Mouse (Mus musculus) 416B (cell line): ENCODE data around the gene Myo1h.
A peak's percentile ranks its signal among the peaks of the same experiment; 100 is the strongest.

Source experiments
- DNase-seq: peaks from one replicate; pipeline ENCODE4 v3.0.0; 2011; ENCODE audit warnings: low read depth

Myo1h gene

DNA sequence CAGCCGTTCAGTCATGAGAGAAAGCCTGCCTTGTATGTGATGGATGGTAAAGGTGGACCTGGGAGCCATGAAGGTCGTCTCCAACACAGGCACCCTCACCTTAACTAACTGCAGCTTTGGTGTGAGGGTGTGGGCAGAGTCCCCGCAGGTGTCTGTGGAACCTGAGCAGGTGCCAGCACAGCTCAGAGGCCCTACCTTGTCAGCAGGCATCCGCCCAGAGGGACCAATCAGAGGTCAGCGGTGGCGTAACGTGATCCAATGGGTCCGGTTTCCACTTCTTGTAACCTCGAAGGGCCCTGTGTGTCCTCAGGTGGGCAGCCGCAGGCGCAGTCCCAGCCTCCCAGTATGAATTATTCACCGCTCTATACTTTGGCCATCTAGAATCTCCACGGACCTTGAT is at the start of gene Myo1h:
Gene Myo1h, plus strand, starts transcription at position 293 of the 400 bp plus-strand sequence.
- DNase-seq: no peak

DNA sequence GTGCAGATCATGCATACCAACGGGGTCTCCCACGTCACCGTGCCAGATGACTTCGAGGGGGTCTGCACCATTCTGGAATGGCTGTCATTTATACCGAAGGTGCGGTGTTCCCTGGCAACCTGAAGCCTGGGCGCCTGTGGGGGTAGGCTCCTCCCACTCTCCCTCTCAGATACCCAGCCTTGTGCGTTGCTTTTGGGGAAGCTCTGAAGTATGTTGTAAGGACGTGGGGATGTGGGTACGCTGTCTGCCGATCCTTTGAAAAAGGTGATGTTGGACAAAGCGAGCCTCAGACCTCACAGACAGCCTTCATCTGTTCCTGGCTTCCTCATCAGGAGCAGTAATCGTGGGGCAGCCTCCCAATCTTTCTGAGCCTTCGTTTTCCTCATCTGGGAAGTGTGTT is 49.2 kb upstream of the Myo1h start:
- DNase-seq: no peak

DNA sequence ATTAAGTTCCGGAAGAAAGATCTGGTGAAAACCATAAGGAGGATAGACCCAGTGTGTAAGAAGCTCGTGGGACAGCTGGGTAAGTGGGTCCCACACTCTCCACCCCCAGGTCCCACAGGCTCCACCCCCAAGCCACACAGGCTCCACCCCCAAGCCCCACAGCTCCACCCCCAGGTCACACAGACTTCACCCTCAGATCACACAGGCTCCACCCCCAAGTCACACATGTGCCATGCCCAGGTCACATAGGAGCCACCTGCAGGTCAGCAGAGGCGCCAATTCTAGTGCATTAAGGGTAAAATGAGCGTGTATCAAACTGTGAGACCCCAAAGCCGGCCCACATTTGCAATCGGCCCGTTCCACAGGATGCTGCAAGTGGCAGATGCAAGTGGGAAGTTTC is 42.5 kb upstream of the Myo1h start:
- peak; percentile 32 for DNase-seq

DNA sequence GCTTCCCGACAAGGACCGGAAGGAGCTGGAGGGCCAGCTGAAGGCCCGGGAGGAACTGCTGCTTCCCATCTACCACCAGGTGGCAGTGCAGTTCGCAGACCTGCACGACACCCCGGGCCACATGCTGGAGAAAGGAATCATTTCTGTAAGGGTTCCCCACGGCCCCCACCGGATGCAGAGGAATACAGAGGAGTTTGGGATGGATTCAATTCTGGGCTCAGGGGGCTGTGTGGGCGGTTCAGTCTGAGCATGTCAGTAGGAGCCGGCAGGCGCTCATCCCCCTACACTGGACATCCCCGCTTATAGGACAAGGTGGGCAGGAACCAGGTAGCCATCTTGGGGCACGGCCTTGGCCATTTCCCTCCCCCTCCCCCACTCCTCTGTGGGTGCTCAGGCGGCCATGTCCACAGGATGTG is 40.8 kb upstream of the Myo1h start:
- peak; percentile 75 for DNase-seq

DNA sequence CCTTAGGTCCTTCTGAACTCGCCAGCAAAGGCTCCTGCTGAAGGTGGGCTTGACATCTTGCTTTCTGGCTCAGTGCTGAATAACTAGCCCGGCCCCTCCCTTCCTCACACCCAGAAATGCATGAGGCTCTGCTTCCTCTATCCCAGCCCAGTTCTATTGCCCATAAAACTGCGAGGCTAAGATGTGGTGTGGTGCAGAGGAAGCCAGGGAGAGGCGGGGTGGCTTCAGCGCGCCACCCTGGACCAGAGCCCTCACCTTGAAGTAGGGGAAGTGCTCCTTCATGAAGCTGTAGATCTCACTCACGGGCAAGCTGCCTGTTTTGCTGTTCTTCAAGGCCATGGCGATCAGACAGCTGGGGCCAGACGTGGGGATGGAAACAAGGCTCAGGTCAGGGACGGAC is 29.5 kb upstream of the Myo1h start:
- DNase-seq: no peak

DNA sequence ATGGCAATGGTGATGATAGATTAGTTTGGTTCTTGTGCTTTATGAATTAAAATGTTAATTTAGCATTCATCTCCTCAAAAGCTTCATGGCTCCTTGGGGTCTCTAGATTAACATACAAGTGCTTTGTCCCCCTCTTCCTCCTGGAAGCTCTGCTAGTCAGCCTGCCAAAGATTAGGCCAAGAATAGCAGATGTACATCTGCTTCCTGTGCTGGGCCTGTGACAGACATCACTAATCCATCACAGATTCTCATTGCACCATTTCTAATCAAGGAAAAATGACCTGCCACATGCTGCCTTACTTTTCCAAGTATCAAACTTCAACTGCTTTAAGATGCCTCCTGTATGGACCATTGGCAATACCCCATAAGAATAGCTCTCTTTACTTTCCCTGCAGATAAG is 27.5 kb upstream of the Myo1h start:
- DNase-seq: peak; percentile 71

DNA sequence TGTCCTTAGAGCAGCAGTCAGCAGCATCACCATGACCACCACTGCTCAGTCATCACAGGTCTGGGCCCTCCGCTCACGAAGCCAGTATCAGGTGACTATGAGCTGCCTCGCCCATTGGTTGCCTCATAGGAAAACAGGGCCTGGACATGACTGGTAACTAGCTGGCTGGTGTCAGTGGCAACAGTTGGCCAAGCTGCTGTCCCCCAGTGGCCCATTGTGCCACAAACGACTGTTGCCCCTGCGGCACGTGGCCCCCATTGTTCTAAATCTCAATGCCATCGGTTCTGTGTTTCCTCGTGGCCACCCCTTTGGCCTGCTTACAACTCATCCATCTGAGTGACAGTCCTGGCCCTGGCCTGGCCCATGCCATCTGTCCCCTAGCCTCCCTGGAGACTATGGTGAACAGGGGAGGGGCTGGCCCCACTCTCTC is 24.9 kb upstream of the Myo1h start:
- DNase-seq: no peak

DNA sequence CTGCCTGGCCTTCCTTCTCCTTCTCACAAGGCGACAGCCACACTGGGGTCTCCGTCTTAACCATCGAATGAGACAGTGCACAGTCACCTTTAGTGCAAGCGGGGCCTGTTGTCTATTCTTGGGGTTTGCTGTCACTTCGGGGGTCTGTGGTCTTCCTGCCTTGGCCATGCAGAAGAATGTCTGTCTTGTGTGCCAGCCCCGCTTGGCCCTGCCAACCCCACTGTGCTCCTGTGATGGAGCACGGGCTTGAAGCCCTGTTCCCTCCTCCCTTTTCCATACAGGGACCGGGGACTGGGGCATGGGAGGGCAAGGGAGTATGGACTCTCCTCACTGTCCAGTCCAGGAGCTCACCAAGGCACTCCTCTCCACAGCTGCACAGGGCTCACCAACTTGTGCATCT is 24.2 kb upstream of the Myo1h start:
- no peak for DNase-seq

DNA sequence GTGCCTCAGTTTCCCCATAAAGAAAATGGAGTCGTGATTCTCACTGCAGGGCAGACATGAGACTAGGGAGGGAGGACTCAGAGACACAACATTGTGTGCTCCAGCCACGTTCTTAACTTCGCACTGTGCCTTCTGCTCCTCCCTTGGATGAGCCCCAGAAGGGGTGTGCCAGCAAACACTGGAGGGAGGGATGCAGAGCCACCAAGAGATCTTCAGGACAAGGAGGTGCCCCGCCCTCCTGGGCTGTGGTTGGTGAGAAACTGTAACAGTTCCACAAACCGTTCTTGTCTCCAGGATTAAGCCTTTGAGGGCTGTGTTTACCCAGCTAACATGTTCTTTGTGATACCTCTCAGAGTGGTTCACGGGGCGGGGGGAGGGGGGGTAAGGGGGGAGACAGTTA is 20.3 kb upstream of the Myo1h start:
- peak; percentile 72 for DNase-seq

DNA sequence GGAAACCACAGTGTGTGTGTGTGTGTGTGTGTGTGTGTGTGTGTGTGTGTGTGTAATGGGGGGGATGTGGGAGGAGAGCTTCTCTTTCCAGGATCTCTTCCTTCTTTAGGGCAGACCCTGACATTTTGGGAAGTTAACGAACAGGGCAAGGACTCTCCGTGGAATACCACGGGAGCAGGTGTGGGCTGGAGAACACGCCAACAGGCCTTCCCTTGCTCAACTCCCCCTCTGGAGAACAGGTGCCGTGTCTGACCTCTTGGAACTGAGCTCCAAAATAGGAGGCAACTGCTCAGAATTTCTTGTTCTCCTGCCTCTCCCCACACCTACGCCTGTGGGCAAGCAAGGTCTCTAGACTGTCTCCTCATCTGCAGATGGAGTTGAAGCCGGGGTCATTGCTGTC is 19.5 kb upstream of the Myo1h start:
- DNase-seq: peak; percentile 87

DNA sequence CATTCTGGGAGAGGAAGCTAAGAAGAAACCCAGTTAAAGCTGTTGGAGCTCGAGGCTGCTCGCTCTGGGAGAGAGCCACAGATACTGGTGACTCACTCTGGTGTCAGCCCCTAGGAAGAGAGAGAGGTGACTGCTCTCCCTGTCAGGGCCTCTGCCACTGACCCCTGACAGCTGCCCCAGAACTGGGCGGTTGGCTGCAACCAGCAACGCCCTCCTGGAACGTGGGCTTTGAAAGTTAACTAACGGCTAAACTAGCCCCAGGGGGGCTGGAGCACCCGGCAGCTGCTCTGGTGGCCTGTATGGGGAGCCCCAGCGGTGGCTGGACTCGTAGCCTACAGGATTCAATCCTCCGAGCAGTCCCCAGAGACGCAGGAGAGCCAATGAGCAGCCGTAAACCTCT is 19.0 kb upstream of the Myo1h start:
- peak; percentile 84 for DNase-seq

DNA sequence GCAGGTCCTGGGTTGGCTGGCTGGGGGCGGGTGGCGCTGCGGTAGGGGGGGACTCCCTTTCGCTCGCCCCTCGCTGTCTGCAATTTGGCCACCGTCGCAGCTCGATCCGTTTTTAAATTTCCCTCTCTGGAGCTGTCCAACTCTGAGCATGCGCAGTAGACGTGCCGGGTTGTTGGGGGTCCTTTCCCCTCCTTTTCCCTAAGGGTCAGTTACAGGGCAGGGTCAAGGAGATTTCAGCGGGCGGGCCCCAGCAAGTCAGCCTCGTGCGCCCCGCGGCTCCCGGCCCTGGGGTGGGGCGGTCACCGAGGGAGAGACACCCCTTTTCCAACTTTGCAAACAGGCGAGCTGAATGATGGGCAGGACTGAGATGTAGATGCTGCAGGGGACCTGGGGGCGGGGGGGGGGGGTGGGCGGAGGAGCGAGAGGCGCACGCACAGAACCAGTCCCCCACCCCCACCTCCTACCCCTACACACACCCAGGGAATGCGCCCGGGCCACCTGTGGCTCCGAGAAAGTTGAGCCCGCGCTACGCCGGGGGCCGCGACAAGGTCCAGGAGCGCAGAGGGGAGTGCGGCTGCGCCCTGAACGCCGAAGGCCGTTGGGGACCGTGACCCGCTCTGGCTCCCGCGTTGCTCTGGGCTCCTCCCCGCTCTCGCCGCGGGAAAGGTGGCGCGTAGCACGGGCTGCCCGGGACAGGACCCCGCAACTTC is 15.1 kb upstream of the Myo1h start, which contains the start of gene Foxn4:
Gene Foxn4, minus strand, starts transcription at position 115 of the 710 bp plus-strand sequence.
- DNase-seq: no peak

DNA sequence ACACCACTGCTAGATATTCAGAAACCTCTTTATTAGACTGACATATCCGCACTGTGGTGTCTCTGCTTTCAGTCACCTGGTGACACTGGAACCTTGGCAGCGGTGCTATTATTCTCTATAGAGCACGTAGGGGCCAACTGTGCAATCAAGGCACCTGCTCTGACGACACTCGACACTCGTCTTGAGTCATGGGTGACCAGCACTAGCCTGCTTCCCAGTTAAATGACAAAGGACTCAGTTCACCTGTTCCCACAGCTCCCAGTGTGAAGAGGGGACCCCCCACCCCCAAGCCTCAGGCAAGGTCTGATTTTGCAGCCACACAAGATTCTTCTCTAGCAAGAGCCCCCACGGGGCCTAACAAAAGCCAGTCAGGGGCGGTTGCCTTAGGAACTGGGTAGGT is 13.6 kb upstream of the Myo1h start:
- no peak for DNase-seq

DNA sequence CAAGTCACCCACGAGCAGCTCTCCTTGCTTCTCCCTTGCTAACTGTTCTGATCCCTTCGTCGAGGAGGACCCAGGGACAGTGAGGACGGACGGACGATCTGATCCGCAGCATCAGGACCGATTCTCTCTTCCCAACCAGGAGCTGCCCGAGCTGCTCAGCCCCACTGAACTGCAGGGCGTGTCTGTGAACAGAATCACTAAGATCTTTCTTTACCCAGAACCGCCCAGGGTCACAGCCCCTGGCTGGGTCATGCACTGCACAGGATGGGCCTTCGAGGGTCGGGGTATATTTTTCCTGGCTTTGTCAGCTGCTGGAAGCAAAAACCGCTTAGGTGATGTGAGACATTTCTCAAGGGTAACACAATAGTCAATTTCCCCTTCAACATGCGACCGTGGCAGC is 13.0 kb upstream of the Myo1h start:
- DNase-seq: no peak

DNA sequence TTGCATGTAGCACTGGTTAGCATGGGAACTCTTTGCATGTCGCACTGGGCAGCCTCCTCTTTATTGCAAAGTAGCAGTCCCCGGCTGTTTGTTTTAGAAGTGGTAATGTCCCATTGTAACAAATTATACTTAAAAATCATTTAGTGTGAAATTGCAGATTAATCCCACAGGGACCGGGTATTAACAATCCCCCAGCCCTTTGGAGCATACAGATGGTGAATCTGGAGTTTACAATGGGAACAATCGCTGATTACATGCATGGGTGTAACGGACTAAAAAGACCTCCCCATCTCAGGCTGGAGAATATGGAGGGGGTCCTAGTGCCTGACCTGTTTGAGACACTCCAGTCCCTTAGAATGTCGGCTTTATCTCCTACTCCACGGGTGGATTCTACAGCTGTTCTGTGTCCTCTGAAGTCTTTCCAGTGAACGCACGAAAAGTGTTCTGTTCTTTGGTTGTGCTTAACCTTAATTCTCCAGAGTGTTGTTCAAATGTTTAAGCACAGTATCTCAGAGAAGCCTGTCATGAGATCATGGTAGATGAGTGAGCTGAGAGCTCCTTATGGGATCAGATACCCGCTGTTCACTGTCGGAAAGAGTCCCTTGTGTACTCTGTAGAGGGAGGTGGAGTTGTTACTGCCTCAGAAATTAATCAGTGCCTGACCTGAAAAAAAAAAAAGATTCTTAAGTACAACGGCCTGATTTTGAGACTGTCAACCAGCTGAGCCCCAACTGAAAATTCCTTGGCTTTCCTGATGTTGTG is 9.4 kb upstream of the Myo1h start:
- no peak for DNase-seq

DNA sequence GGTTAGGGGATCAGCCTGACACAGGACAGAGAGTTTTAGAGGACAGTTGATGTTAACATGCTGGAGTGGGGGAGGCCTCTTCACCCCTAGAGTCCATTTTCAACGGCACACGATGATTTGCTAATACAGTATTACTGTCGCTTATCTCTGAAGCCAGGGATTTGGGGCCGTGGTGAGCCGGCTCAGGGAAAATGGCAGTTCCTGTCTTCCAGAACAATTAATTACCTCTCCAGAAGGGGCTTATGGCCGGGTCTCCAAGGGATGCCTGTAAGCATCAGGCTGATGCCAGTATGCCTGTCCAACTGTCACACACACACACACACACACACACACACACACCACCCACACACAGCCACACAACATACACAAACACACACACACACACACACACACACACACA is 6.6 kb upstream of the Myo1h start:
- no peak for DNase-seq

DNA sequence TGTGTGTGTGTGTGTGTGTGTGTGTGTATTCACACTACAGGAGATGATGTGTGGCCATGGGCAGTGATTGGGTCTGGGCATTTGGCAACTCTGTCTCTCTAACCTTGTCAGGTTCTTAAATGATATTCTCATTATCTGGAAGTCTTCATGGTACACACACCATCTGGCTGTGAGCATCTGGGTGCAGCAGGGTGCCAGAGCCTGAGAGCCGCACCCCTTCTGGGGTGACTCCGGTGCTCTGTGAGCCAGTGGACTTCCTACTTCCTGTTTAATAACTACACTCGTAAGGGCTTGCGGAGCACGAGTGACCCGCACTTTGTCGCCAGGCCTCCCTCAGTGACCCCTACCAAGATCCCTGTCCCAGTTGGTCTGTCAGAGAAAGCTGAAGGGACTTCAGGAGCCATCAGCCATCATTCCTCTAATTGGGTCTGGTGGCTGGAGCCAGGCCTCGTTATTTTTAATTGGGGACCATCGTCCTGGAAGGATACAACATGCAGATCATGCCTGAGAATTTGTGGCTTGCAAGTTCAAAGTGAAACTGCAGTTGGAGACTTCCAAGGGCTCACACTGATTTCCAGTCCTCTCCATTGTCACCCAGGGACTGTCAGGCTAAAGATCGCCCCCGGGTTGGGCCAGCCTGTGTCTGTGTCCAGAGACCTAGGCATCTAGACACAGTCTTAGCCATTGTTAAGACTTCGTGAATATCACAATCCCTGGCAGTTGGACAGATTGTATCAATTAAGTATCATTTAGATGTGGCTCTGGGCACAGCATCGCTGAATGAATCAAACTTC is 4.2 kb upstream of the Myo1h start:
- DNase-seq: no peak

DNA sequence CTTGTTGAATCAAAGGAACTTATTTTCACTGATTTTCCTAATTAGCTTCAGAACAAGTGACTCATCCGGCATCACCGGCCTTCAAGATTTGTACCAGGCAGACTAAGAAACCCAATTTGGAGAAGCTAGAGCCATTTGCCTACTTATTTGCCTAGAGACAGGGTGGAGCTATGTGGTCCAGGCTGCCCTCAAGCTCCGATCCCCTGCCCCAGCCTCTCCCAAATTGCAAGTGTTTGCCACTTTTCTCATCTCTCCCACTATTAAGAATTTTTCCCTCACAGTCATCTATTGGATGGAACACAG is 3.6 kb upstream of the Myo1h start:
- no peak for DNase-seq

DNA sequence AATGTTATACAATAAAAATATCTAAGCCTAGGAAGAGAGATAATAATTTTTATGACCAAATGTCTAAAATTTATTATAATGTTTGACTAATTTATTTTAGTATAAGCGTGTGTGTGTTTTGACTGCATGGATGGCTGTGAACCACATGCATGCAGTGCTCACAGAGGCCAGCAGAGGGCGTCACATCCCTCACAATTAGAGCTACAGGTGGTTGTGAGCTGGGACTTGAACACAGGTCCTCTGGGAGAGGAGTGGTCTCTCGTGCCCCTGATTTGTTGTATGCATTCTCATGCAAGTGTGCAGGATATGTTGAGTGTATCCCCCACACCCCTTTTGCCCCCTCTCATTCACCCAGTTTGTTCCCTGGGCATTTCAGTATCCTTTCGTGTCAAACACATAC is 2.9 kb upstream of the Myo1h start:
- no peak for DNase-seq

DNA sequence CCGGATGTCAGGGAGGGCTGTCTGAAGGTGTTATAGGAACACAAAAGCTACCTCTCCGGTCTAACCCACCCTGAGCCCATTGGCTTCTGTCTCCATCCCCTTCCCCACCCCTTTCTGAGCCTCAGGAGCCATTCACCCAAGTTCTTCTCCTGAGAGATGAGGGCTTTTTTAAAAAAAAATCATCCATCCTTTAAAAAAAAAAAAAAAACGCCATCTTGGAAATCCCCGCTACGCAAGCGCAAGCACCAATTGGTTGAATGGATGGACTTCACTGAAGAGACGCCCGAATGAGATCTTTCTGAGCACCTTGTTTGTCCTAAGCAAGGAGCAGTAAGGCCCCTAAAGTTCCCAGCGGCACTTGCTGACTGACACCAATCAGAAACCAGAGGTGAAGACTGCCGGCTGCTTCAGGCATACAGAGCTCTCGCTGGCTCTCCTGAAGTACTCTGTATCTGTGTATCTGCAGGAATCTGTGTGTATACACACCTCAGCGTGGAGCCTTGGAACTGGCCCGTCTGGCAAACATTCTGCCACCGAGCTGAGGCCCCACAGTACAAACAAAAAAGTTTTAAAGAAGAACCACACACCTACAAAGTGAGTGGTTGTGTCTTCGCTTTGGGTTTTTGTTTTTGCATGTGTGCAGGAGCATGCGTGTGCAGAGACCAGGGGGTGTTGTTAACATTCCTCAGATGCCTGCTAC is 1.9 kb upstream of the Myo1h start:
- DNase-seq: no peak

DNA sequence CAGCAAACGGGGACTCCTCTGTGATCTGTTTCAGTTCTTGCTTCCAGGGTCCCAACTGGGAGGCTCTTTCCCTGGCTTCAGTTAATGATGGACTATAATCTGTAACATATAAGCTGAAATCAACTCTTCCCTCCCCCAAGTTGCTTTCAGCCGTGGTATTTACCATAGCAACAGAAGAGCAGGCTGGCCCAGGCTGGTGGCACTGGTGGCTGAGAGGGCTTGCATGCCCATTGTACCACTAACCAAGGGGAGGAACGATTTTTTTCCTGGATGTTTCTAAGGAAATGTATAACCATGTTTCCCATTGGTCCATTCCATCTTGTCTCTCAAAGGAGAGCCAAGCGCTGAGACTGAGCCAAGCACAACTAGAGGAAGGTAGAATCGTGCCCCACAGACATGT is 570 bp upstream of the Myo1h start:
- no peak for DNase-seq

DNA sequence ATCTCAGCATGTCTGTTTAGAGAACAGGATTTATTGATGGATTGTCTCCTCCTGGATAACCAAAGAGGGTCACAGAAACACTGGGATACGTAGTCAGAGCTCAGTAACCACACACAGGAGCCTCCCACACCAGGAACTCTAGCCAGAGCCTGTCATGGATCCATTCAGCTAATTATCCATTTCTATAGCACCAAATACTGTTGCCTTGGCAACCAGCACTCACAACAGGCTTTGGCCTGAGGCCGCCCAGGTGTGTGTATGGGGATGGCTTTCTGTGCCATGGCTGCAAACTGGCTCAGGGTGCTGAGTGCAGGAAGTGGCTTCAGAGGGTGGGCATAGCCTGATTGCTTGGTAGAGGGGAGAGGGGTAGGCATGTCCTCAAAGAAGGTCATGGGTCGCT is 1.0 kb downstream of the Myo1h start:
- DNase-seq: no peak
